Mouse (Mus musculus) limb, embryonic 15.5 days (tissue): Measurements from ENCODE around the gene Ppp1r13l. TPM values are rescaled to one million over a fixed set of nuclear protein-coding genes. Genes with fewer than 3 reads are reported as not detected.

Experiments
- ATAC-seq: fragments of 200-750 bp; cut with Nextera tagmentation; 2 replicates; pipeline ENCODE4 v1.8.0; 2017; ENCODE audit warnings: low read depth, moderate TSS enrichment; ENCODE audit not compliant: insufficient number of reproducible peaks, low FRiP score, low TSS enrichment
- H3K27ac ChIP-seq: fragments of 300-500 bp; sonication (generic); 2 replicates; pipeline ENCODE4 v1.5.1; 2015; ENCODE audit warnings: moderate library complexity, mild to moderate bottlenecking, inconsistent platforms
- H3K27me3 ChIP-seq: fragments of 300-500 bp; sonication (generic); 2 replicates; pipeline ENCODE4 v1.6.1; 2015; ENCODE audit warnings: inconsistent platforms
- H3K36me3 ChIP-seq: fragments of 300-500 bp; sonication (generic); 2 replicates; pipeline ENCODE4 v1.6.1; 2015; ENCODE audit warnings: inconsistent platforms
- H3K4me1 ChIP-seq: fragments of 300-500 bp; sonication (generic); 2 replicates; pipeline ENCODE4 v1.6.1; 2015; ENCODE audit warnings: inconsistent platforms
- H3K4me2 ChIP-seq: fragments of 300-500 bp; sonication (generic); 2 replicates; pipeline ENCODE4 v1.6.1; 2015; ENCODE audit warnings: mild to moderate bottlenecking, inconsistent platforms
- H3K4me3 ChIP-seq: fragments of 300-500 bp; sonication (generic); 2 replicates; pipeline ENCODE4 v1.5.1; 2015; ENCODE audit warnings: mild to moderate bottlenecking, inconsistent platforms
- H3K9ac ChIP-seq: fragments of 300-500 bp; sonication (generic); 2 replicates; pipeline ENCODE4 v1.6.1; 2015; ENCODE audit warnings: inconsistent platforms
- H3K9me3 ChIP-seq: fragments of 300-500 bp; sonication (generic); 2 replicates; pipeline ENCODE4 v1.6.1; 2016; ENCODE audit warnings: inconsistent platforms
- WGBS: fragments of 180-500 bp; shearing (Covaris S2); methylation state at CpG from one replicate; pipeline ENCODE4 v1.1.7; 2015; 5-methylcytosine and 5-hydroxymethylcytosine counted together
- polyA plus RNA-seq: library from polyadenylated mRNA; unstranded; fragments of >200 nt; fragmentation: Nextera tagmentation; extraction: Ambion mirVana; gene quantifications from 2 replicates; pipeline ENCODE4 v1.2.1, GENCODE M21; 2015

The Ppp1r13l gene
- 20.0 and 24.8 TPM in 2 replicates for polyA plus RNA-seq

GRCm38 (mm10) chr7:19359299-19359891, at the start of gene Ppp1r13l, which contains the start of gene Cd3eap:
Ppp1r13l (plus strand) TSS chr7:19359749.
Cd3eap (minus strand) TSS chr7:19359483.
- Histone ChIP-seq H3K4me2 (peak within 1 kb of the TSS; percentile 90), H3K9me3 (no peaks in the 10 kb centered on the region), H3K4me1 (peaks cover 42% of the 10 kb centered on the region), H3K27ac (peak within 1 kb of the TSS; percentile 83), H3K9ac (peak within 1 kb of the TSS; percentile 57), H3K36me3 (peaks cover 33% of the 10 kb centered on the region), H3K27me3 (no peaks in the 10 kb centered on the region), H3K4me3 (peak within 1 kb of the TSS; percentile 75)
- WGBS: 1% methylated on average over 31 of the region's 31 CpGs
- ATAC-seq: peak; percentile 62

DNA sequence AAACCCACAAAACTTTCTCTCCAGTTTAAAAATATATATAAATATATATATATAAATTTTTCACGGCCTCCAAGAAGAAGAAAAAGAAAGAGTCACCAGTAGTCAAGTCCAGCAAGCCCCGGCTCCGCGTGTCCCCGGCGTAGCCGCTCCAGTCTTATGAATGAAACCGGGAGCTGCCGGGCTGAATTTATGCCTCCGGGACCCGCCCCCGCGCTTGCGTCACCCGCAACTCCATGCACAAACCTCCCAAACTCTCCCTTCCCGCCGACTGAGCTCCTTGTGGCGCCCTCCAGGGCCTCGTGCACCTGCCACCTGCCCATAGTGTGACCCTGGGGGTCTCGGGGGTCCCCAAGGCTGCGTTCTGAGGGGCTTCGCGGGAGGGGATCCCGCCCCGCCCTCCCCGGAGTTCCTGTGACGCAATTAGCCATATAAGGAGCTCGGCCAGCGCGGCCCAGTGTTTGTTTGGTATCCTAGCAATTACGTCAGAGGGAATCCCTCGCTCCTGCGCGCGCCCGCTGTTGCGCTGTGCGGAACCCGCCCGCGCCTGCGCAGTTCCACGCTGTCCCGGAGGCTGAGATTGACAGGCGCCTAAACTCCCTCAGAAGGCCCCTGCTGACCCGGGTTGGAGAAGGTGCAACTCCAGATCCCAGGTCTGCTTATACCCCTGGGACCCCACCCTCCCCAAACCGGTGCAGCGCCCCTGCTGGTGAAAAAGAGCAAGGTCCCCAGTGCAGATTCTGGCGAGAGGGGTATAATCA, 49.5 kb upstream of the Ppp1r13l start, which contains the start of gene Fosb:
Gene Fosb, minus strand, starts transcription at position 168 of the 758 bp plus-strand sequence.
- Histone ChIP-seq H3K4me3 (peak within 1 kb of the TSS; percentile 69), H3K27me3 (peaks cover 43% of the 10 kb centered on the region), H3K36me3 (no peaks in the 10 kb centered on the region), H3K27ac (peak within 1 kb of the TSS; percentile 60), H3K9ac (peak within 1 kb of the TSS; percentile 59), H3K4me1 (peaks cover 26% of the 10 kb centered on the region), H3K9me3 (no peaks in the 10 kb centered on the region), H3K4me2 (peak within 1 kb of the TSS; percentile 99)
- peak; percentile 81 for ATAC-seq
- under 1% methylated on average over 49 of the region's 49 CpGs for WGBS

GRCm38 (mm10) chr7:19311991-19312390, 47.6 kb upstream of the Ppp1r13l start:
- Histone ChIP-seq H3K27me3 (peaks cover 31% of the 10 kb centered on the region), H3K27ac (no peak overlapping the region), H3K4me2 (no peak overlapping the region), H3K9ac (no peak overlapping the region), H3K36me3 (no peaks in the 10 kb centered on the region), H3K4me3 (no peak overlapping the region), H3K4me1 (peaks cover 22% of the 10 kb centered on the region), H3K9me3 (no peaks in the 10 kb centered on the region)
- 36% methylated on average over 4 of the region's 4 CpGs for WGBS
- ATAC-seq: no peak

DNA sequence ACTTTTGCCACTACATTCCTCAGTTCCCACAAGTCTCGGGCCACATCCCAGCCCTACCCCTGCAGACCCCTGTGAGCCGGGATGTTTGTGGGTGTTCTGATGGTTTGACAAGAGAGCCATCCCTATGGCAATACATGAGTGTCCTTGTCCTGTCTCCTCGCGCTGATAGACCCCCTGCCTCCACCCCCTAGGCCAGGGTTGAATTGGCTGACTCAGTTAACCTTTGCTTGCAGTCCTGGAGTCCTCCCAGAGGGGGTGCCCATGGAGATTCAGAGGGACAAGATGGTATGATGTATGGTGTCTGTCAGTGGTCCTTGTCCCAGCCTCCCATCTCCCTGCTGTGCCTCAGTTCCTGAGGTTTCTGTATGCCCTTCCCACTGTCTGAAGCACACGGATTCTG, 45.5 kb upstream of the Ppp1r13l start:
- Histone ChIP-seq H3K4me3 (no peak overlapping the region), H3K27me3 (peaks cover 33% of the 10 kb centered on the region; the same call in 1 of the 2 replicates), H3K4me1 (peaks cover 11% of the 10 kb centered on the region), H3K9me3 (no peaks in the 10 kb centered on the region), H3K27ac (no peak overlapping the region), H3K4me2 (no peak overlapping the region), H3K9ac (no peak overlapping the region), H3K36me3 (no peaks in the 10 kb centered on the region)
- WGBS: 39% methylated on average over 5 of the region's 5 CpGs
- ATAC-seq: no peak

GRCm38 (mm10) chr7:19316451-19317161, 42.9 kb upstream of the Ppp1r13l start:
- 56% methylated on average over 14 of the region's 14 CpGs for WGBS
- no peak overlapping the region for H3K4me3 ChIP-seq
- no peak overlapping the region for H3K9ac ChIP-seq
- H3K9me3 ChIP-seq: no peaks in the 10 kb centered on the region
- ATAC-seq: no peak
- peaks cover 30% of the 10 kb centered on the region; the same call in 1 of the 2 replicates for H3K27me3 ChIP-seq
- H3K36me3 ChIP-seq: no peaks in the 10 kb centered on the region
- H3K27ac ChIP-seq: no peak overlapping the region
- H3K4me2 ChIP-seq: no peak overlapping the region
- H3K4me1 ChIP-seq: peaks cover 10% of the 10 kb centered on the region

DNA sequence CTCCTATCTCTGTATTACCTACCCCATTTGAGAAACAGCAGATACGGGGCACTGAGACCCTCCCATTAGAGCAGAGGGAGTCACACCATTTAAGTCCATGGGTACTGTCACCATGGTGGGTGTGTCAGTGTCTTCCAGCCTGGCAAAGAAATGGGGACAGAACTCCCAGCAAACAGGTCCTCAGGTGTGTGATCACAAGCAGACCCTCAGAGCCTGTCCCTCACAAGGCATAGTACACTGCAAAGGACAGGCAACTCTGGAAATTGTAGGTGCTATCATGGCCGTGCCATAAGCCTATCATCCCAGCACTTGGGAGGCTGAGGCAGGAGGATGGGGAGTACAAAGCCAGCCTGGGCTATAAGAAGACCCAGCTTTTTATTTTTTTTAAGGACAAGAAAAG, 41.3 kb upstream of the Ppp1r13l start:
- Histone ChIP-seq H3K9ac (no peak overlapping the region), H3K4me3 (no peak overlapping the region), H3K4me2 (no peak overlapping the region), H3K4me1 (peaks cover 10% of the 10 kb centered on the region), H3K9me3 (no peaks in the 10 kb centered on the region), H3K36me3 (no peaks in the 10 kb centered on the region), H3K27ac (no peak overlapping the region), H3K27me3 (peaks cover 29% of the 10 kb centered on the region; the same call in 1 of the 2 replicates)
- no peak for ATAC-seq
- 61% methylated on average over 2 of the region's 2 CpGs for WGBS

- 75% methylated on average over 7 of the region's 7 CpGs for WGBS
- peaks cover 24% of the 10 kb centered on the region; the same call in 1 of the 2 replicates for H3K27me3 ChIP-seq
- no peak overlapping the region for H3K27ac ChIP-seq
- ATAC-seq: no peak
- no peak overlapping the region for H3K9ac ChIP-seq
- no peak overlapping the region for H3K4me3 ChIP-seq
- H3K4me2 ChIP-seq: no peak overlapping the region
- H3K9me3 ChIP-seq: no peaks in the 10 kb centered on the region
- no peaks in the 10 kb centered on the region for H3K36me3 ChIP-seq
- peaks cover 10% of the 10 kb centered on the region for H3K4me1 ChIP-seq
Measured at GRCm38 (mm10) chr7:19318676-19319075, 40.9 kb upstream of the Ppp1r13l start.

DNA sequence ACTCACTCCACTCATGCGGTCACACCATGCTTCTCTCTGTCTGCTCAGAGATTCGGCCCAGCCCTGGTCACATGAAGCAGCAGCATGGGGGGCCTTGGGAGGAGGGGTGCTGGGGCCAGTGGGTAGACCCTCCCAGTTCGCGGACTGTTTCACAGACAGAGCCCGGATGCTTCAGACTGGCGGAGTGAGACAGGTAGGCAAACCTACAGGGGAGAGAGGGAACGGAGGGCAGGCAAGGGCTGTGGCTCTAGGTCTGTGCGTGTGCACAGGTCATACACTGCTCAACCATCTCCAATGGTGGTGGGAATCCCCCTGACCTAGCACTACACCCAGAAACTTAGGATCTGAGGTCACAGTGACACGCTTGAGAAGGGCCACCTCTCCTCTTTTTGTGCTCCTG, 40.1 kb upstream of the Ppp1r13l start:
- peaks cover 10% of the 10 kb centered on the region for H3K4me1 ChIP-seq
- H3K4me2 ChIP-seq: peak overlapping the region; percentile 87
- peak overlapping the region; percentile 61 for H3K27ac ChIP-seq
- 16% methylated on average over 9 of the region's 9 CpGs for WGBS
- H3K36me3 ChIP-seq: no peaks in the 10 kb centered on the region
- no peaks in the 10 kb centered on the region for H3K9me3 ChIP-seq
- peak overlapping the region; percentile 53 for H3K4me3 ChIP-seq
- ATAC-seq: 0 out of 2 replicates have a peak, but pooled peaks have one; percentile 20
- H3K27me3 ChIP-seq: peaks cover 24% of the 10 kb centered on the region; the same call in 1 of the 2 replicates
- H3K9ac ChIP-seq: peak overlapping the region; percentile 28; the same call in 1 of the 2 replicates

- Histone ChIP-seq H3K27ac (peak overlapping the region; percentile 61), H3K27me3 (peaks cover 22% of the 10 kb centered on the region; the same call in 1 of the 2 replicates), H3K4me3 (peak overlapping the region; percentile 53), H3K4me1 (peaks cover 10% of the 10 kb centered on the region), H3K36me3 (no peaks in the 10 kb centered on the region), H3K9me3 (no peaks in the 10 kb centered on the region), H3K4me2 (peak overlapping the region; percentile 87), H3K9ac (peak overlapping the region; percentile 28)
- under 1% methylated on average over 41 of the region's 41 CpGs for WGBS
- peak; percentile 89 for ATAC-seq
Measured at GRCm38 (mm10) chr7:19319906-19320305, 39.6 kb upstream of the Ppp1r13l start.

GRCm38 (mm10) chr7:19320637-19321036, 38.9 kb upstream of the Ppp1r13l start:
- ATAC-seq: no peak
- H3K4me1 ChIP-seq: peaks cover 10% of the 10 kb centered on the region
- no peak overlapping the region for H3K9ac ChIP-seq
- no peak overlapping the region for H3K4me3 ChIP-seq
- WGBS: 45% methylated on average over 7 of the region's 7 CpGs
- no peaks in the 10 kb centered on the region for H3K36me3 ChIP-seq
- H3K27ac ChIP-seq: no peak overlapping the region
- peak overlapping the region; percentile 87; the same call in 1 of the 2 replicates for H3K4me2 ChIP-seq
- H3K9me3 ChIP-seq: no peaks in the 10 kb centered on the region
- peaks cover 17% of the 10 kb centered on the region; the same call in 1 of the 2 replicates for H3K27me3 ChIP-seq

DNA sequence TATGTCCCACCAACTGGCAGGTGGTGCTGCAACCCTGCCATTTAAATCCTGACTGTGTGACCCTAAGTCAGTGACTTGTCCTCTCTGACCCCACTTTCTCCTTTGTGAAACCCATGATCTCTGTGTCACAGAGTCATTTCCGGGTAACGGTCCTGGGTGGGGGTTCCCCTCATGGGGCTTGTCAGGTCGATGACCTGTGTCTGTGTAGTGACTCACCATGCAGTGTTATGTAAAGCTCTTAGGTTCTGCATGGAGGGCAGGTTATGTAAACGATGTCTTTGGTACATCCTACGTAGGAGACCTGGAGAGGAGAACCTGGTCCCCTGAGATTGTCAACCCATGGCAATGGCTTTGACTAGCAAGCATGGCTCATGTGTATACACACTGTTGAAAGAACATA, 38.1 kb upstream of the Ppp1r13l start:
- Histone ChIP-seq H3K4me3 (no peak overlapping the region), H3K9ac (no peak overlapping the region), H3K4me1 (peaks cover 16% of the 10 kb centered on the region), H3K4me2 (no peak overlapping the region), H3K9me3 (no peaks in the 10 kb centered on the region), H3K36me3 (no peaks in the 10 kb centered on the region), H3K27ac (no peak overlapping the region), H3K27me3 (peaks cover 13% of the 10 kb centered on the region; the same call in 1 of the 2 replicates)
- no peak for ATAC-seq
- WGBS: 60% methylated on average over 5 of the region's 5 CpGs
